Mouse (Mus musculus) liver (tissue): ENCODE results near the gene Nlk.
A peak's percentile ranks its signal among the peaks of the same experiment; 100 is the strongest.
"Not testable (repeated sequence)": the region's sequence is repeated elsewhere in the genome, so short reads cannot be mapped to it uniquely, and the experiment has no call there.

Experiments
- DNase-seq: peaks from one replicate; pipeline ENCODE4 v3.0.0-alpha.2; 2020; ENCODE audit warnings: mixed read lengths

Gene Nlk

GRCm38 (mm10) chr11:78678761-78679160 lies 18.4 kb downstream of the Nlk start:
- no peak for DNase-seq

GRCm38 (mm10) chr11:78668647-78669046 lies 28.5 kb downstream of the Nlk start:
- DNase-seq: no peak

- DNase-seq: no peak
Observed at GRCm38 (mm10) chr11:78664853-78665252, 32.3 kb downstream of the Nlk start.

- DNase-seq: no peak
Observed at GRCm38 (mm10) chr11:78663916-78664315, 33.3 kb downstream of the Nlk start.

- no peak for DNase-seq
Observed at GRCm38 (mm10) chr11:78649143-78649542, 48.0 kb downstream of the Nlk start.

GRCm38 (mm10) chr11:78648405-78648804 lies 48.8 kb downstream of the Nlk start:
- DNase-seq: not testable (repeated sequence)

- DNase-seq: no peak
Observed at GRCm38 (mm10) chr11:78643746-78644145, 53.4 kb downstream of the Nlk start.

- no peak for DNase-seq
Observed at GRCm38 (mm10) chr11:78642151-78642550, 55.0 kb downstream of the Nlk start.

GRCm38 (mm10) chr11:78641088-78641487 lies 56.1 kb downstream of the Nlk start:
- DNase-seq: no peak

GRCm38 (mm10) chr11:78632782-78633181 lies 64.4 kb downstream of the Nlk start:
- no peak for DNase-seq

- no peak for DNase-seq
Observed at GRCm38 (mm10) chr11:78628871-78629270, 68.3 kb downstream of the Nlk start.

- no peak for DNase-seq
Observed at GRCm38 (mm10) chr11:78624377-78624776, 72.8 kb downstream of the Nlk start.

- no peak for DNase-seq
Observed at GRCm38 (mm10) chr11:78621926-78622325, 75.2 kb downstream of the Nlk start.

- no peak for DNase-seq
Observed at GRCm38 (mm10) chr11:78620179-78620578, 77.0 kb downstream of the Nlk start.

GRCm38 (mm10) chr11:78611273-78611672 lies 85.9 kb downstream of the Nlk start:
- no peak for DNase-seq

- no peak for DNase-seq
Observed at GRCm38 (mm10) chr11:78609657-78610056, 87.5 kb downstream of the Nlk start.

- DNase-seq: no peak
Observed at GRCm38 (mm10) chr11:78604826-78605225, 92.3 kb downstream of the Nlk start.

GRCm38 (mm10) chr11:78602781-78603180 lies 94.4 kb downstream of the Nlk start:
- no peak for DNase-seq

- no peak for DNase-seq
Observed at GRCm38 (mm10) chr11:78600926-78601590, 96.1 kb downstream of the Nlk start.

GRCm38 (mm10) chr11:78600496-78600895 lies 96.7 kb downstream of the Nlk start:
- no peak for DNase-seq

- peak; percentile 7 for DNase-seq
Observed at GRCm38 (mm10) chr11:78600051-78600450, 97.1 kb downstream of the Nlk start.

- no peak for DNase-seq
Observed at GRCm38 (mm10) chr11:78598763-78599415, 98.3 kb downstream of the Nlk start.

- DNase-seq: no peak
Observed at GRCm38 (mm10) chr11:78596750-78597149, 100.4 kb downstream of the Nlk start.

- no peak for DNase-seq
Observed at GRCm38 (mm10) chr11:78595773-78596172, 101.4 kb downstream of the Nlk start.
